Mouse (Mus musculus) frontal cortex, postnatal 36 days (tissue): ENCODE results near the gene Xrn1.
A peak's percentile ranks its signal among the peaks of the same experiment; 100 is the strongest.
"Not testable (repeated sequence)": the region's sequence is repeated elsewhere in the genome, so short reads cannot be mapped to it uniquely, and the experiment has no call there.

Experiments used
- DNase-seq, 2 experiments: peaks; one replicate each; pipeline ENCODE4 v3.0.0; 2022; ENCODE audit warnings: low spot score in 2 of 2

Gene Xrn1

GRCm38 (mm10) chr9:96051501-96051900 lies 96.9 kb downstream of the Xrn1 start:
- no peak for DNase-seq

GRCm38 (mm10) chr9:96054878-96055277 lies 100.3 kb downstream of the Xrn1 start:
- peak in 1 of 2 experiments; percentile 41 for DNase-seq

- DNase-seq, result no peak
Observed at GRCm38 (mm10) chr9:96056417-96057223, 102.1 kb downstream of the Xrn1 start.

GRCm38 (mm10) chr9:96063083-96063802 lies 108.7 kb downstream of the Xrn1 start:
- DNase-seq, result no peak

- no peak for DNase-seq
Observed at GRCm38 (mm10) chr9:96063803-96064475, 109.4 kb downstream of the Xrn1 start.

- no peak for DNase-seq
Observed at GRCm38 (mm10) chr9:96067507-96067906, 112.9 kb downstream of the Xrn1 start.

- no peak for DNase-seq
Observed at GRCm38 (mm10) chr9:96078752-96079315, 124.3 kb downstream of the Xrn1 start.

GRCm38 (mm10) chr9:96085293-96085692 lies 130.7 kb downstream of the Xrn1 start:
- DNase-seq, result no peak

GRCm38 (mm10) chr9:96087671-96088070 lies 133.1 kb downstream of the Xrn1 start:
- DNase-seq, result no peak

GRCm38 (mm10) chr9:96088456-96088855 lies 133.9 kb downstream of the Xrn1 start:
- not testable (repeated sequence) for DNase-seq

- DNase-seq, result not testable (repeated sequence)
Observed at GRCm38 (mm10) chr9:96092637-96093036, 138.1 kb downstream of the Xrn1 start.

GRCm38 (mm10) chr9:96093221-96093620 lies 138.7 kb downstream of the Xrn1 start:
- DNase-seq, result no peak

GRCm38 (mm10) chr9:96094341-96094740 lies 139.8 kb downstream of the Xrn1 start:
- no peak for DNase-seq

GRCm38 (mm10) chr9:96095192-96095591 lies 140.6 kb downstream of the Xrn1 start:
- no peak for DNase-seq

- DNase-seq, result no peak
Observed at GRCm38 (mm10) chr9:96102846-96103245, 148.3 kb downstream of the Xrn1 start.
